Mouse (Mus musculus): ENCODE data around the gene Slc38a9. TPM values are rescaled to one million over a fixed set of nuclear protein-coding genes. Genes with fewer than 3 reads are reported as not detected.
A peak's percentile ranks its signal among the peaks of the same experiment; 100 is the strongest.

Slc38a9 gene
- total RNA-seq (2014; fragmentation: Nextera tagmentation) (68.8 and 89.5 TPM in 2 replicates), total RNA-seq (2017) (29.5 and 31.7 TPM in 2 replicates), polyA plus RNA-seq (2012) (1.4 and 1.6 TPM in 2 replicates)

GRCm38 (mm10) chr13:112660574-112661381 is at the start of gene Slc38a9:
Gene Slc38a9 (plus strand): TSS chr13:112660751.
- H3K27me3 ChIP-seq (ENCODE audit: insufficient read depth, low read length): peaks cover 5% of the 10 kb centered on the region
- no peak for TF ChIP-seq TAL1 (conservative IDR thresholded peaks at IDR 0.05; ENCODE audit: low read depth, low read length)
- no peak for TF ChIP-seq CTCF (IDR thresholded peaks at IDR 0.05; ENCODE audit: low read depth, low read length)
- no peak for TF ChIP-seq GATA2 (IDR thresholded peaks at IDR 0.05; ENCODE audit: borderline replicate concordance, low read depth, low read length)
- TF ChIP-seq POLR2AphosphoS5 (IDR thresholded peaks at IDR 0.05; ENCODE audit: insufficient replicate concordance, low read depth, low read length): no peak
- TF ChIP-seq GATA1 (IDR thresholded peaks at IDR 0.05; ENCODE audit: borderline replicate concordance, low read length): no peak
- peak within 1 kb of the TSS; percentile 88 for H3K4me3 ChIP-seq (ENCODE audit: low read depth, low read length)
- peak; percentile 78 for DNase-seq (ENCODE audit: low spot score)
- H3K9me3 ChIP-seq (replicated peaks): no peaks in the 10 kb centered on the region
- H3K36me3 ChIP-seq (replicated peaks): peaks cover 13% of the 10 kb centered on the region
- peak; percentile 99 for ATAC-seq (ENCODE audit: extremely low read depth, insufficient number of reproducible peaks, low FRiP score, poor library complexity, severe bottlenecking)
- H3K4me1 ChIP-seq (ENCODE audit: insufficient read depth, low read depth, low read length): peaks cover 24% of the 10 kb centered on the region

GRCm38 (mm10) chr13:112621592-112621991 is 39.0 kb upstream of the Slc38a9 start:
- Histone ChIP-seq H3K4me3 (ENCODE audit: low read depth, low read length) (no peak overlapping the region), H3K27me3 (ENCODE audit: insufficient read depth, low read length) (peaks cover 22% of the 10 kb centered on the region), H3K4me1 (ENCODE audit: insufficient read depth, low read depth, low read length) (peaks cover 2% of the 10 kb centered on the region; the same call in 1 of the 2 replicates), H3K9me3 (replicated peaks) (no peaks in the 10 kb centered on the region), H3K36me3 (replicated peaks) (no peaks in the 10 kb centered on the region)
- ATAC-seq (ENCODE audit: extremely low read depth, insufficient number of reproducible peaks, low FRiP score, poor library complexity, severe bottlenecking): no peak
- TF ChIP-seq CTCF (IDR thresholded peaks at IDR 0.05; ENCODE audit: low read depth, low read length) (no peak), GATA2 (IDR thresholded peaks at IDR 0.05; ENCODE audit: borderline replicate concordance, low read depth, low read length) (no peak), GATA1 (IDR thresholded peaks at IDR 0.05; ENCODE audit: borderline replicate concordance, low read length) (no peak), TAL1 (conservative IDR thresholded peaks at IDR 0.05; ENCODE audit: low read depth, low read length) (no peak), POLR2AphosphoS5 (IDR thresholded peaks at IDR 0.05; ENCODE audit: insufficient replicate concordance, low read depth, low read length) (no peak)
- no peak for DNase-seq (ENCODE audit: low spot score)

- no peaks in the 10 kb centered on the region for H3K4me1 ChIP-seq (ENCODE audit: insufficient read depth, low read depth, low read length)
- no peaks in the 10 kb centered on the region for H3K36me3 ChIP-seq (replicated peaks)
- H3K27me3 ChIP-seq (ENCODE audit: insufficient read depth, low read length): peaks cover 11% of the 10 kb centered on the region
- no peaks in the 10 kb centered on the region for H3K9me3 ChIP-seq (replicated peaks)
- ATAC-seq (ENCODE audit: extremely low read depth, insufficient number of reproducible peaks, low FRiP score, poor library complexity, severe bottlenecking) (no peak), DNase-seq (ENCODE audit: low spot score) (no peak)
- no peak for TF ChIP-seq POLR2AphosphoS5 (IDR thresholded peaks at IDR 0.05; ENCODE audit: insufficient replicate concordance, low read depth, low read length)
- no peak for TF ChIP-seq GATA2 (IDR thresholded peaks at IDR 0.05; ENCODE audit: borderline replicate concordance, low read depth, low read length)
- TF ChIP-seq CTCF (IDR thresholded peaks at IDR 0.05; ENCODE audit: low read depth, low read length): no peak
- TF ChIP-seq TAL1 (conservative IDR thresholded peaks at IDR 0.05; ENCODE audit: low read depth, low read length): no peak
- TF ChIP-seq GATA1 (IDR thresholded peaks at IDR 0.05; ENCODE audit: borderline replicate concordance, low read length): no peak
- no peak overlapping the region for H3K4me3 ChIP-seq (ENCODE audit: low read depth, low read length)
Observed at GRCm38 (mm10) chr13:112623656-112624055, 36.9 kb upstream of the Slc38a9 start.

- ATAC-seq (ENCODE audit: extremely low read depth, insufficient number of reproducible peaks, low FRiP score, poor library complexity, severe bottlenecking): no peak
- H3K4me1 ChIP-seq (ENCODE audit: insufficient read depth, low read depth, low read length): no peaks in the 10 kb centered on the region
- DNase-seq (ENCODE audit: low spot score): no peak
- no peak for TF ChIP-seq CTCF (IDR thresholded peaks at IDR 0.05; ENCODE audit: low read depth, low read length)
- no peak for TF ChIP-seq TAL1 (conservative IDR thresholded peaks at IDR 0.05; ENCODE audit: low read depth, low read length)
- no peak for TF ChIP-seq POLR2AphosphoS5 (IDR thresholded peaks at IDR 0.05; ENCODE audit: insufficient replicate concordance, low read depth, low read length)
- no peak for TF ChIP-seq GATA1 (IDR thresholded peaks at IDR 0.05; ENCODE audit: borderline replicate concordance, low read length)
- TF ChIP-seq GATA2 (IDR thresholded peaks at IDR 0.05; ENCODE audit: borderline replicate concordance, low read depth, low read length): no peak
- H3K9me3 ChIP-seq (replicated peaks): no peaks in the 10 kb centered on the region
- H3K4me3 ChIP-seq (ENCODE audit: low read depth, low read length): no peak overlapping the region
- H3K27me3 ChIP-seq (ENCODE audit: insufficient read depth, low read length): peaks cover 11% of the 10 kb centered on the region
- no peaks in the 10 kb centered on the region for H3K36me3 ChIP-seq (replicated peaks)
Observed at GRCm38 (mm10) chr13:112624622-112625021, 35.9 kb upstream of the Slc38a9 start.

- ATAC-seq (ENCODE audit: extremely low read depth, insufficient number of reproducible peaks, low FRiP score, poor library complexity, severe bottlenecking): no peak
- TF ChIP-seq GATA2 (IDR thresholded peaks at IDR 0.05; ENCODE audit: borderline replicate concordance, low read depth, low read length): no peak
- TF ChIP-seq TAL1 (conservative IDR thresholded peaks at IDR 0.05; ENCODE audit: low read depth, low read length): no peak
- TF ChIP-seq CTCF (IDR thresholded peaks at IDR 0.05; ENCODE audit: low read depth, low read length): no peak
- TF ChIP-seq GATA1 (IDR thresholded peaks at IDR 0.05; ENCODE audit: borderline replicate concordance, low read length): no peak
- TF ChIP-seq POLR2AphosphoS5 (IDR thresholded peaks at IDR 0.05; ENCODE audit: insufficient replicate concordance, low read depth, low read length): no peak
- no peak for DNase-seq (ENCODE audit: low spot score)
Observed at GRCm38 (mm10) chr13:112625566-112625965, 35.0 kb upstream of the Slc38a9 start.

GRCm38 (mm10) chr13:112635174-112635837 is 25.2 kb upstream of the Slc38a9 start:
- ATAC-seq (ENCODE audit: extremely low read depth, insufficient number of reproducible peaks, low FRiP score, poor library complexity, severe bottlenecking) (no peak), DNase-seq (ENCODE audit: low spot score) (no peak)
- Histone ChIP-seq H3K36me3 (replicated peaks) (no peaks in the 10 kb centered on the region), H3K9me3 (replicated peaks) (no peaks in the 10 kb centered on the region), H3K4me1 (ENCODE audit: insufficient read depth, low read depth, low read length) (peaks cover 14% of the 10 kb centered on the region), H3K4me3 (ENCODE audit: low read depth, low read length) (no peak overlapping the region), H3K27me3 (ENCODE audit: insufficient read depth, low read length) (peaks cover 9% of the 10 kb centered on the region)
- TF ChIP-seq POLR2AphosphoS5 (IDR thresholded peaks at IDR 0.05; ENCODE audit: insufficient replicate concordance, low read depth, low read length) (no peak), GATA2 (IDR thresholded peaks at IDR 0.05; ENCODE audit: borderline replicate concordance, low read depth, low read length) (no peak), CTCF (IDR thresholded peaks at IDR 0.05; ENCODE audit: low read depth, low read length) (no peak), TAL1 (conservative IDR thresholded peaks at IDR 0.05; ENCODE audit: low read depth, low read length) (no peak), GATA1 (IDR thresholded peaks at IDR 0.05; ENCODE audit: borderline replicate concordance, low read length) (no peak)

More at GRCm38 (mm10) chr13:112625566-112625965, 35.0 kb upstream of the Slc38a9 start:
- Histone ChIP-seq H3K4me1 (ENCODE audit: insufficient read depth, low read depth, low read length) (no peaks in the 10 kb centered on the region), H3K4me3 (ENCODE audit: low read depth, low read length) (no peak overlapping the region), H3K27me3 (ENCODE audit: insufficient read depth, low read length) (peaks cover 16% of the 10 kb centered on the region), H3K36me3 (replicated peaks) (no peaks in the 10 kb centered on the region), H3K9me3 (replicated peaks) (no peaks in the 10 kb centered on the region)
